Mouse (Mus musculus) intestine, postnatal 0 days (tissue): ENCODE data around the gene Lrfn3. TPM values are rescaled to one million over a fixed set of nuclear protein-coding genes. Genes with fewer than 3 reads are reported as not detected.
A peak's percentile ranks its signal among the peaks of the same experiment; 100 is the strongest.

Source experiments
- ATAC-seq: fragments of 200-750 bp; cut with Nextera tagmentation; 2 replicates; pipeline ENCODE4 v1.8.0; 2017; ENCODE audit warnings: mild to moderate bottlenecking, moderate TSS enrichment, moderate library complexity
- H3K27ac ChIP-seq: fragments of 300-500 bp; sonication (generic); 2 replicates; pipeline ENCODE4 v1.5.1; 2014; ENCODE audit warnings: mild to moderate bottlenecking, low read depth, low read length, moderate library complexity
- H3K27me3 ChIP-seq: fragments of 300-500 bp; sonication (generic); replicated peaks from 2 replicates; pipeline ENCODE4 v1.6.1; 2014; ENCODE audit warnings: low read length, mixed read lengths; ENCODE audit not compliant: control insufficient read depth, insufficient read depth
- H3K36me3 ChIP-seq: fragments of 300-500 bp; sonication (generic); 2 replicates; pipeline ENCODE4 v1.6.1; 2014; ENCODE audit warnings: mild to moderate bottlenecking, moderate library complexity; ENCODE audit not compliant: control insufficient read depth, insufficient read depth
- H3K4me1 ChIP-seq: fragments of 300-500 bp; sonication (generic); replicated peaks from 2 replicates; pipeline ENCODE4 v1.6.1; 2014; ENCODE audit warnings: antibody characterized with exemption, low read length, mixed read lengths; ENCODE audit not compliant: control insufficient read depth, insufficient read depth
- H3K4me2 ChIP-seq: fragments of 300-500 bp; sonication (generic); replicated peaks from 2 replicates; pipeline ENCODE4 v1.6.1; 2014; ENCODE audit warnings: low read depth, mild to moderate bottlenecking, moderate library complexity
- H3K4me3 ChIP-seq: fragments of 300-500 bp; sonication (generic); 2 replicates; pipeline ENCODE4 v1.5.1; 2014; ENCODE audit warnings: low read depth, low read length
- H3K9ac ChIP-seq: fragments of 300-500 bp; sonication (generic); 2 replicates; pipeline ENCODE4 v1.6.1; 2014; ENCODE audit warnings: mild to moderate bottlenecking, low read depth, low read length
- H3K9me3 ChIP-seq: fragments of 300-500 bp; sonication (generic); 2 replicates; pipeline ENCODE4 v1.6.1; 2016; ENCODE audit warnings: mixed run types; ENCODE audit not compliant: control insufficient read depth
- CTCF ChIP-seq: sonication (generic); IDR thresholded peaks from 2 replicates; pipeline ENCODE4 v1.5.1; 2016; ENCODE audit warnings: low read depth, mild to moderate bottlenecking, control low read depth, antibody characterized with exemption, moderate library complexity
- WGBS: fragments of 180-500 bp; shearing (Covaris S2); extraction: QIAGEN DNeasy Blood & Tissue Kit; methylation state at CpG from one replicate; pipeline ENCODE4 v1.1.7; 2014; 5-methylcytosine and 5-hydroxymethylcytosine counted together
- polyA plus RNA-seq: library from polyadenylated mRNA; unstranded; fragments of >200 nt; fragmentation: Nextera tagmentation; extraction: Ambion mirVana; gene quantifications from 2 replicates; pipeline ENCODE4 v1.2.1, GENCODE M21; 2015

The Lrfn3 gene
- polyA plus RNA-seq, 1 experiment from 2014 or later = 1.1 TPM

DNA sequence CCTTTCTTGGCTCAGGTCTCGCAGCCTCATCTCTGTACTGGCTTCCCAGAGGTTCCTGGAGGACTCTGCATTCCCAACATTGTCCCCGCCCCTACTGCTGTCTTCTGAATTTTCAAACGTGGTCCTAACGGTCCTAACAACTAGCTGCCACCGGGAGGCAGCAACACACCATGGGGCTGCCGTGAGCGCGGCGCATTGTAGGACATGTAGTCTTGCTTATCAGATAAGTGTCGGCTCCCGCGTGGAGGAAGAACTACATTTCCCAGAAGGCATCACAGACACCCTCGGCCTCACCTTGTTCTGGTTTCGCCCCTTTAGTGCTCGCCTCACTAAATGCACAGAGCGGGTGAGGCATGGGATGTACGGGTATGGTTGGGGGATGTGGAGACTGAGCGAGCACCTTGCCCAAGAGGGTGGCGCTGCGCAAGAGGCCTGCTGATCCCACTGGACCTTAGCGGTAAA is 11.0 kb upstream of the Lrfn3 start:
- H3K4me3 ChIP-seq = peak overlapping the region; percentile 34
- ATAC-seq = peak; percentile 95
- no peaks in the 10 kb centered on the region for H3K9me3 ChIP-seq
- H3K36me3 ChIP-seq = no peaks in the 10 kb centered on the region
- no peaks in the 10 kb centered on the region for H3K4me1 ChIP-seq
- TF ChIP-seq CTCF = peak; percentile 100
- H3K4me2 ChIP-seq = peak overlapping the region; percentile 61
- no peak overlapping the region for H3K27ac ChIP-seq
- under 1% methylated on average over 21 of the region's 21 CpGs for WGBS
- H3K9ac ChIP-seq = no peak overlapping the region
- no peaks in the 10 kb centered on the region for H3K27me3 ChIP-seq

DNA sequence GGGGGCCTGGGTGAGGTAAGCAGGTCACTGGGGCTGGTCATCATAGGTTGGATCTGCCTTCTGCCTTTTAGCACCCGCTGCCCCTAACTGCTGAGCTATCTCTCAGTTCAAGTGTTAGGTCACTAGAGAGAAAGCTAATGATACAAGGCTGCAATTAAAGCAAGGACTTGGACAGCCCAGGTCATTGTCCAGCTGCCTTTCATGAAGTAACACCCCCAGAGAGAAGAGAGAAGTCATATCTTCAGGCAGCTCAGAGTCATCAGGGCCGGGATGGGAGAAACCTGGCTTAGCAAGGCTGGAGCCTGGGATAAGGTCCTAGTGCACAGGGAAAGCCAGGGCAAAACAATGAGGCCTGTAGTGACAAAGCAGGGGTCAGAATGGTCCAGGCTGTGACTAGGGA is 4.9 kb upstream of the Lrfn3 start:
- H3K9me3 ChIP-seq = no peaks in the 10 kb centered on the region
- H3K4me1 ChIP-seq = no peaks in the 10 kb centered on the region
- no peak for TF ChIP-seq CTCF
- H3K4me3 ChIP-seq = no peak overlapping the region
- H3K27ac ChIP-seq = no peak overlapping the region
- no peak overlapping the region for H3K4me2 ChIP-seq
- no peaks in the 10 kb centered on the region for H3K36me3 ChIP-seq
- H3K9ac ChIP-seq = no peak overlapping the region
- no peak for ATAC-seq
- 0 out of 2 replicates have a peak, but pooled peaks cover 5% of the 10 kb centered on the region for H3K27me3 ChIP-seq
- WGBS = 86% methylated on average over 2 of the region's 2 CpGs

DNA sequence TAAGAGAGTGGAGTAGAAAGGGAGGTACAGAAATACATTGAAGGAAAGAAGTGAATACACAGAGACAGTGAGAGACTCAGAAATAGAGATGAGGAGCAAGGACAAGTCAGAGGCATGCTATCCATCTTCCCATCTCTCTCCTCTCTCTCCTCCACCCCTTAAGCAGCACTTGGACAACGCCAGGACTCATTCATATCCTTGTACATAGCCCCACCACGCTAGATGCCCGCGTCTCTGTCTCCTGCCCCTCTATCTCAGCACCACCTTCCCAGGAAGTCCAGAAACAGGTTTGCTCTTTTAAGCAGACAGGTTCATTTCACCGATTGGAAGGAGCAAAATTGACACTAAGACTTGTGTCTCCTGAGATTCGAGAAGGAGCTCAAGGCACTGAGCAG is 769 bp upstream of the Lrfn3 start:
- Histone ChIP-seq H3K4me3 (peak overlapping the region; percentile 67), H3K9me3 (no peaks in the 10 kb centered on the region), H3K4me1 (0 out of 2 replicates have a peak, but pooled peaks cover 8% of the 10 kb centered on the region), H3K4me2 (peak overlapping the region; percentile 88), H3K27me3 (0 out of 2 replicates have a peak, but pooled peaks cover 5% of the 10 kb centered on the region), H3K36me3 (no peaks in the 10 kb centered on the region; the same call in 1 of the 2 replicates), H3K9ac (peak overlapping the region; percentile 67; the same call in 1 of the 2 replicates), H3K27ac (no peak overlapping the region)
- no peak for TF ChIP-seq CTCF
- no peak for ATAC-seq
- WGBS = 62% methylated on average over 6 of the region's 6 CpGs

DNA sequence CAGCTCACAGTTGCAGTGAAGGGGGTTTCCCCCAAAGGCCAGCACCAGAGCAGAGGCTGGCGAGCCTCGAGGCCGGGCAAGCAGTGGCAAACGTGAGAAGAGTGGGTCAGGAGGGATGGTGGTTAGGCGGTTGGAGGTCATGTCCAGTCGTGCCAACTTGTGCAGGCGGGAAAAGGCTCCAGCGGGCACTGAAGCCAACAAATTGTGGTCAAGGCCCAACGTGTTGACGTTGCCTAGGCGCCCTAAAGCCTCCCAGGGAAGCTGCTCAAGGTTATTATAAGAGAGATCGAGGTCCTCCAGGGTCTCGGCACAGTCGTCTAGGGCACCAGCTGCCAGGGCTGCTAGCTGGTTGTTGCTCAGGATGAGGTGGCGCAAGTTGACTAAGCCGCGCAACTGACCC is 2.5 kb downstream of the Lrfn3 start:
- no peak overlapping the region for H3K9ac ChIP-seq
- H3K4me1 ChIP-seq = 0 out of 2 replicates have a peak, but pooled peaks cover 9% of the 10 kb centered on the region
- H3K27ac ChIP-seq = no peak overlapping the region

DNA sequence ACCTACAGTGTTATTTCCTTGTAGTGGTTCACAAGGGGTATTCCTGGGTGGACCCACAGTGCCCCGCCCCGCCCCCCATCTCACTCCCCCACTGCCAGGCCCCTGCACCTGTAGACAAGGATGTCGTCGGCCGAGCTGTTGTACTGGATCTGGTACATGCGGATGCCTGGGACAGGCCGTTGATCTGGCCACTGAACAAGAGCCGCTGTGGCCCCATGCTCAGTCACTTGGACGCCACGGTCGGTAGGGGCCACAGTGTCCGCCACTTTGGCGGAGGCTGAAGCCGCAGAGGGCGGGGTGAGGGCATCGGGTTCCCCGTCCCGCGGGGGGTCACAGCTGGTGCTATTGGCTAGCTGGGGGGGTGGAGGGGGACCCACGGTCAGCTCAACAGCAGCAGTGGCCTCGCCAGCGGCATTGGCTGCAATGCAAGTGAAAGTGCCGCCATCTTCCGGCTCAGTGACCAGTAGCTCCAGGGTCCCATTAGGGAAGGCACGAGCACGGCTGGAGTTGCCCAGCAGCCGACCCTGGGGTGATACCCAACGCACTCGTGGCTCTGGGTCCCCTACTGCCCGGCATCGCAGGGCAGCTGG is 3.2 kb downstream of the Lrfn3 start:
- ATAC-seq = peak; percentile 28; the same call in 1 of the 2 replicates
- H3K36me3 ChIP-seq = no peaks in the 10 kb centered on the region; the same call in 1 of the 2 replicates
- TF ChIP-seq CTCF = no peak
- peak overlapping the region; percentile 23 for H3K4me3 ChIP-seq
- 52% methylated on average over 31 of the region's 31 CpGs for WGBS
- peak overlapping the region; percentile 62 for H3K4me2 ChIP-seq
- H3K4me1 ChIP-seq = 0 out of 2 replicates have a peak, but pooled peaks cover 9% of the 10 kb centered on the region
- no peaks in the 10 kb centered on the region for H3K9me3 ChIP-seq
- 0 out of 2 replicates have a peak, but pooled peaks cover 5% of the 10 kb centered on the region for H3K27me3 ChIP-seq
- peak overlapping the region; percentile 62; the same call in 1 of the 2 replicates for H3K27ac ChIP-seq
- no peak overlapping the region for H3K9ac ChIP-seq

More for the DNA sequence above, 2.5 kb downstream of the Lrfn3 start:
- TF ChIP-seq CTCF = no peak
- Histone ChIP-seq H3K36me3 (no peaks in the 10 kb centered on the region; the same call in 1 of the 2 replicates), H3K4me3 (no peak overlapping the region), H3K4me2 (peak overlapping the region; percentile 62; the same call in 1 of the 2 replicates), H3K27me3 (0 out of 2 replicates have a peak, but pooled peaks cover 5% of the 10 kb centered on the region), H3K9me3 (no peaks in the 10 kb centered on the region)
- ATAC-seq = no peak
- 91% methylated on average over 17 of the region's 17 CpGs for WGBS

DNA sequence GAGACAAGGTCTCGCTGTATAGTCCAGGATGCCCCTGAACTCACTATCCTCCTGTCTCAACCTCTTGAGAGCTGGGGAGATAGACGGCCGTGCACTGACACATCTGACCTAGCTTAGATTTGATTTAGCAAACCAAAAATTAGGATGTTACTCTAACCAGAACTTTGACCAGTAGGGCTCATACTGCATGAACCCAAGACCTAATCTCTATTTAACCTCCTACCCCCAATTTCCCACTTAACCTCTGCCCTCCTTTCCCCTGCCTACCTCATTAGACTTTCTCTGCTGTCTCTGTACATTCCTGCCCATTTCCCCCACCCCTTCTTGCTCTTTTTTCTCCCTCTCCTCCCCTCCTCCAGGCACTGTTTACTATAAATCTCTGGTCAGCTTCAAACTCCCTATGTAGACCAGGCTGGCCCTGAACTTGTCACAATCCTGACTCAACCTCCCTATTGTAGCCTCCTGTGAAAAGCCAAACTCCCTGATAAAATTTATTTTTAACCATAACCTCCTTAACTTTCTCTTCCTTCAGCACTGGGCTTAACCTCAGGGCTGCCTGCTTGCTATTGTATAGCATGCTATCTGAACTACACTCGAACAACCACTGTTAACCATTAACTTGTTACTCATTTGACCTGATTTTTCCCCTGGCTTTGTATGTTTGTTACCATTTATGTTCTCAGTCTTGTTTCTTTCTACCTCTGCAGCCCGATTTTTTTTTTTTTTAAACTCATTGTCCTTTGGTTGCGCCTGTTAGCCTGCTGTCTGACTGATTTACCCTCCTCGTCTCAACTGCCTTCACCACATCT is 4.0 kb downstream of the Lrfn3 start:
- Histone ChIP-seq H3K27ac (0 out of 2 replicates have a peak overlapping the region, but pooled peaks have one; percentile 62), H3K36me3 (no peaks in the 10 kb centered on the region; the same call in 1 of the 2 replicates), H3K27me3 (no peaks in the 10 kb centered on the region), H3K4me2 (peak overlapping the region; percentile 62), H3K4me1 (0 out of 2 replicates have a peak, but pooled peaks cover 9% of the 10 kb centered on the region), H3K9ac (no peak overlapping the region), H3K9me3 (no peaks in the 10 kb centered on the region), H3K4me3 (peak overlapping the region; percentile 23)
- peak; percentile 59; the same call in 1 of the 2 replicates for ATAC-seq
- 44% methylated on average over 7 of the region's 7 CpGs for WGBS
- no peak for TF ChIP-seq CTCF
